Mouse (Mus musculus) liver (tissue): ENCODE measurements around the gene Jhy.

Source experiments
- DNase-seq: peaks from one replicate; pipeline ENCODE4 v3.0.0-alpha.2; 2020; ENCODE audit warnings: mixed read lengths

Gene Jhy

DNA sequence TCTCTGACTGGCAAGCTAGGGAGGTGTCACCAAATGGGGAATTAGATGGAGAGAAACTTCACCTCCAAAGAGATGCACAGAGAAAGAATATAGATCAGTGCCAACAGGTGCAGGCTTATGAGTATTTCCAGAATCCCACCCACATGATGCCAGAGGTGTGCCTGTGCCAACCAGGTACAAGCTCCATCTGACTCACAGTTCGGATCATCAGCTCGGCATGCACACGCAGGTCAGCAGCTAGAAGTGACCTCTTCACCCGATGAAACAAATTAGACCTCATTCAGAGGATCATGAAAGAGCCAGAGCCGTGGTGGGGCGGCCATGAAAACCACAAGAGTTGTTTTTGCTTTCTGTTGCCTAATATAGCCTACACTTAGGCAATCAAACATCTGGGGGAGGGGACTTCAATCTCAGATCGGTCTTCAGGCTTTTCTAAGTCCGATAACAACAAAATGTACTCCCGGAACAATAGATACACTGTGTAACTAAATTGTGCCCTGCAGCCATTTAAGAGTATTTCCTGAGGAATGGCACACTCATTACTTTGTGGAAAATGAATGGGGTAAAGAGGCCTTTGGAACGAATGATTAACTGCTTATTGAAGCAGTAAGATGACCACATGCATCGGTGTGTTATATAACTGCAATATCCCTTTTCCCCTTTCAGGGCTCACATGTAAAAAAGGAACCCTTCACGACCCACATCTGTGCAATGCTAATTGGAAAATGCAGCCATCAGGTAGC lies 45.9 kb downstream of the Jhy start:
- no peak for DNase-seq

DNA sequence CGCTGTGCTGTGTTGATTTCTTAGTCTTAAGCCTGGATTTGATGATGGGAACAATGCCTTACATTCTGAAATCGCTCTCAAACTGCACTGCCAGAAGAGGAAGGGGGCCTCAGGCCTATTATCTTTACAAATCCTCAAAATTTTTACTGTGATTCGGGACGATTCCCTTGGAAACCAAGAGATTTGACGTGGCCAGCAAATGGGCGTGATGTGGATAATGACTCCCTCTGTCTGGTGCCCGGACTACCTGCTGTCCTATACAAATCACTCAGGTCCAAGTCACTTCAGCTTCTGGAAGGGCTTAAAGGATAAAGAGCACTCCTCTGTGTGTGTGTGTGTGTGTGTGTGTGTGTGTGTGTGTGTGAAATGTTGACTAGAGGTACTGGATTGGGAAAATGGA lies 55.0 kb downstream of the Jhy start:
- DNase-seq: no peak

DNA sequence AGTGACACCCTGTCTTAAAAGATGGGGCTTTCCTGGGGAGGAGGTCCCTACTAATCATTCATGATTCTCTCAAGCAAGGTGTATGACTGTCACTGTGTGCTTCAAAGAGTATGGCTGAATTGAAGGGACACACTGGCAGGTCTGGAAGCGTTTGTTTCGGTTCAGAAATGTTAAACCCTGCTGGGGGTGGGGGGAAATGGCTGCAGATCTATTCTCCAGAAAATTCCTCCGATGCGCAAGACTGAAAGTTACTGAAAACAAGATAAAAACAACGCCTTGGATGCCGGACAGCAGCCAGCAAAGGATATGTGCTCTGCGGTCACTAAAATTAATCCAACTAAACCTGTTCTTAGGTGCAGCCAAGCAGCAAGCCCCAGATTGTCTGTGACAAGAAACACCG lies 55.5 kb downstream of the Jhy start:
- DNase-seq: no peak

- DNase-seq: no peak
These were observed 56.5 kb downstream of the Jhy start for GRCm38 (mm10) chr9:40907413-40907812.

- no peak for DNase-seq
These were observed 71.5 kb downstream of the Jhy start for GRCm38 (mm10) chr9:40892456-40892855.

GRCm38 (mm10) chr9:40889389-40889788 lies 74.5 kb downstream of the Jhy start:
- no peak for DNase-seq

GRCm38 (mm10) chr9:40885669-40886068 lies 78.2 kb downstream of the Jhy start:
- DNase-seq: no peak

DNA sequence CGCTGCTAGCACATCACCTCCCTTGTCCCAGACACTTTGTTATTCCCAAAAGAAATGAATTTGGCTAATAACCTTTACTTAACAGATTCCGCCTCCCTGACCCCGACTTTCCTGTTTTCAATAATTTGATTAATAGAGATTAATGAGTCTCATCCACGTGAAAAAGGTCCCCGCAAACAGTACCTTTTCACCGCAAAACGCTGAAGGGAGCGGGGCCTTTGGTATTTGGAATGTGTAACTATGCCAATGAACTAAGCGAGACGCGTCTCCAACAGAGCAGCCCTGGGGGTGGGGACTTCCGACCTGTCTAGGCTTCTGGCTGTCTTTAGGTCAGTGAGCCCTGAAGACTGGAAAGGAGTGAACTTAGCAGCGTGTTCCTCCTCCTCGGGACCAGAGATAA lies 84.9 kb downstream of the Jhy start:
- no peak for DNase-seq

GRCm38 (mm10) chr9:40878291-40878945 lies 85.5 kb downstream of the Jhy start:
- no peak for DNase-seq

DNA sequence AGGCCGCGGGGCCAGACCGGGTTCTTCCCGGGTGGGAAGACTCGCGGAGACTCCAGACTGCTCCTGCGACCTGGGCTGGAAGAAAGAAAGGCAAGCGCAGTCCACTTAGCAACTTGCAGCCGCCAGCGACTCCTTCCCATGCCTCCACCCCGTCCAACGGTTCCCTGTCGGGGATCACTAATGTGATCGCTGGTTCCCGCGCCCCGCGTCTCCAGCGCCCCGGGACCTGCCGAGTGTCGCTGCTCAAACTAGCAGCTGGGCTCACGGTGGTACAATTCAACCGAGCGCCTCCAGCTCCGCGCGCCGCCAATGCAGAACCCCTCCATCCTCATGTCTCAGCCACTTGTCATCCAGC lies 86.1 kb downstream of the Jhy start:
- DNase-seq: no peak

GRCm38 (mm10) chr9:40877146-40877880 lies 86.6 kb downstream of the Jhy start:
- no peak for DNase-seq

GRCm38 (mm10) chr9:40876693-40877092 lies 87.2 kb downstream of the Jhy start:
- DNase-seq: no peak

- DNase-seq: no peak
These were observed 87.8 kb downstream of the Jhy start for GRCm38 (mm10) chr9:40876164-40876563.

DNA sequence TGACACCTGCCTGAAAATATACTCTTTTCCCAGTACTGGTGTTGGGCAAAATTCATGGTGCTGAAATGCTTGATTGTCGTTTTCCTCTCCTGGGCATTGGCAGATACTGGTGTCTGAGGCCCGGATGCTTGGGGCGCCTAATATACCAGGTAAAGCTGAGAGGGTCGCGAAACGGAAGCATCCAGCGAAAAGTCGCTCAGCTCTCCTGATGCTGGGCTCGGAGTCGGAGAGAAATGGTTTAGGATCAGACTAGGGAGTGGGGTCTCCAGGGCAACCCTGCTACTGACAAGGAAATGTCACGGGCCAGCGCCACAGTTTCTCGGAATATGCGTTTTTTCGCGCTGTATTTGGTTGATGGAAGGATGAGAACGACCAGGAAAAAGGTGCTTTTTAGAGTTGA lies 88.5 kb downstream of the Jhy start:
- DNase-seq: no peak

DNA sequence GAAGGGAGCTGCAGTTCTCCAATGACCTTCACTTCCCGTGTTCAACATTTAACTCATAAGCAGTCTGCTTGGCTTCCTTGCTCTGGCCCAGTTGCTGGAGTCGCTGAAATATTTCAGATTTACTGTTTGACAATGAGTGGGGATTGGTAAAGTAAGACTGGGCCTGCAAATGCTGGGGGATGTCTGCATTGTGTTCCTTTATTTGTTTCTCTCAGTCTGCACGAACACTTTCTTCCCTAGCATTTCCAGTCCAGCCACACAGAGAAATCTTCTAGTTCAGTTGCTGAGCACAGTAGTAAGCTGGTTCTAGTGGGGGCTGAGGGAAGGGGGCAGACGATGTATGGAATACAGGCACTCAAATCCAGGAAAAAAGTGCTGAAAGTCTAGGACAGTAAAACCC lies 89.0 kb downstream of the Jhy start:
- no peak for DNase-seq

GRCm38 (mm10) chr9:40873556-40874470 lies 90.1 kb downstream of the Jhy start, which contains the start of gene Bsx:
Bsx (plus strand) TSS chr9:40874127.
- DNase-seq: peak; percentile 72

GRCm38 (mm10) chr9:40872156-40872478 lies 91.8 kb downstream of the Jhy start:
- DNase-seq: no peak

DNA sequence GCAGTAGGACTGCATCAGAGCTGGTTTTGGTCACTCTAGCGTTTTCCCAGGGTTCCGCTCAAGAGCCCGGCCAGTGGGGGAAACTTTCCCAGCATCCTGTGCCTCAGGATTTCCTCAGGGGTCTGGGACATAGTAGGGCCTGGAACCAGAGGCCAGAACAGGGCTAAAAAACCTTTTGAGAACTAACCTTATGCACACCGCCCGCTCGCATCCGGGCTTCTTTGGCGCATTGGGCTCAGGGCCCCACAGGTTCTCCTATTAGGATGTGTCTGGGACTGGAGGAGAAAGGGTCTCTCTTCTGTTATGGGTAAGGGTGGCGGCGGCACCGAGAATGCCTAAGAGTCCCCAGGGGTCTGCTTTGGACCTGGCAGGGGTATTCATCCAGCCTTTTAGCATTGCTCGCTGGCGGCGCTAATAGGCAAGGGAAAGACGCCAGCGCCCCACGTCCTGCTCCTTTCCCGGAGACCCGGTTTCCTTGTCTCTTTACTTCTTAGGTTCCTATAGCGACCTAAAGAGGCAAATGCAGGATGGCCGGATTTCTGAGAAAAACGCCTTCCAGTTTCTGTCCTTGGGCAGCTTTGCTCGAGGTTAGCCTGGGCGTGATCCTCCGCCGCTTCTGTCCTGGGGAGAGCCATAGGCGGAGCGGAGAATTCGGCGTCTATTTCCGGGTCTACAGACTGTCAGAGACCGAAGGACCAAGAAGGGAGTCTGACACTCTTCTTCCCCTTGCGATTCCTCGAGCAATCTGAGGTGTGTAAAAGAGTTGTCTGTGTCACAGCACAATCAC lies 92.4 kb downstream of the Jhy start:
- DNase-seq: no peak

DNA sequence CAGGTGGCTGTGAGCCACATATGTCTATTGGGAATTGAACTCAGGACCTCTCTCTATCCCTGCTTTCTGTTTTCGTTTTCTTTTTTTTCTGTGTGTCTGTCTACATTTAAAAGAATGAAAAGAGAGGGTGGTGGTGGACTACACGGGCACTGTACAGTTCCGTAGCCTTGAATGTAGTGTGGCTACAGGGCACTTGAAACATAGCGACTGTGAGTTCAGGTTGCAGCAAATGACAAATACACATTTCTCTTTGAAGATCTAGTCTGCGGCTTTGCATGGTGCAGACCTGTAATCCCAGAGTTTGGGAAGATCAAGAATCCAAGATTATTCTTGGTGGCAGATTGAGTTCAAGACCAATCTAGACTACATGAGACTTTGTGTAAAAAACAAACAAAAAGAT lies 93.6 kb downstream of the Jhy start:
- no peak for DNase-seq

- no peak for DNase-seq
These were observed 104.7 kb downstream of the Jhy start for GRCm38 (mm10) chr9:40859196-40859595.

DNA sequence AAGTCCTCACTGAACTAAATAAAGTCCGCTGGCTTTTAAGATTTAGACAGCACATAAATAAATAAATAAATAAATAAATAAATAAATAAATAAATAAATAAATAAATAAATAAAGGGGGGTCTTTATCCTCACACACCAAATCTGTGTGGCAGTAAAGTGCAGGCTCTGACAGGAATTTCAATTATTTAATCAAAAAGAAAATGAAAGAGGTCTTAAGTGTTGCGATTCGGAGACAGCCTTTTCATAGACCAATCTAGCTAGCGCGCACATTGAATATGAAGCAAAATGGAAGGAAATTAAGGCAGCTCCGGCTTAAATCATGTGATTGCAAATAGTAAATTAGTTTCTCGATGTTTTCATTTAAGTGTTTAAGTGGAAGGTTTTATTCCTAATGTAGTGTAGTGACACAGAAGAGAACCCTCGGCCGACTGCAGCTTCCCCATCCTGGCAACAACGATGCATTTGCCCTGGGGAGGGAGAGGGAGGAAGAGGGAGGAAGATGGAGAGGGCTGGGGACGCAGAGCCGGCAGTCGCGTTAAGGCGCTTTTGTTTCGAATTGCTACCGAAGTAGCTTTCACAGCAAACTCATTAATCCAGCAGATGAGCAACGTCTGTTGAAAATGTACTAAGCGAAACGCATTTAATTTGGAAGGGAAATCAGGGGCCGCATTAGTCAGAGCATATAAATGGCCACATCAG lies 105.3 kb downstream of the Jhy start:
- DNase-seq: no peak

- DNase-seq: no peak
These were observed 112.4 kb downstream of the Jhy start for GRCm38 (mm10) chr9:40851515-40851914.
